Mouse (Mus musculus) intestine, embryonic 14.5 days (tissue): Measurements from ENCODE around the gene Rprd1b. TPM values are rescaled to one million over a fixed set of nuclear protein-coding genes. Genes with fewer than 3 reads are reported as not detected.

Experiments
- ATAC-seq: fragments of 200-750 bp; cut with Nextera tagmentation; replicated peaks from 2 replicates; pipeline ENCODE4 v1.8.0; 2017; ENCODE audit warnings: low read depth, moderate number of reproducible peaks, moderate TSS enrichment, moderate library complexity; ENCODE audit not compliant: low FRiP score, low TSS enrichment
- DNase-seq: peaks from one replicate; pipeline ENCODE4 v3.0.0-alpha.2; 2018; ENCODE audit warnings: low spot score
- H3K27ac ChIP-seq: fragments of 300-500 bp; sonication (generic); 2 replicates; pipeline ENCODE4 v1.5.1; 2014; ENCODE audit warnings: low read depth, mild to moderate bottlenecking, control low read depth
- H3K27me3 ChIP-seq: fragments of 300-500 bp; sonication (generic); replicated peaks from 2 replicates; pipeline ENCODE4 v1.6.1; 2014; ENCODE audit warnings: low read length, control low read depth; ENCODE audit not compliant: control insufficient read depth, insufficient read depth
- H3K36me3 ChIP-seq: fragments of 300-500 bp; sonication (generic); 2 replicates; pipeline ENCODE4 v1.6.1; 2014; ENCODE audit warnings: low read length, control low read depth; ENCODE audit not compliant: control insufficient read depth, insufficient read depth
- H3K4me1 ChIP-seq: fragments of 300-500 bp; sonication (generic); replicated peaks from 2 replicates; pipeline ENCODE4 v1.6.1; 2014; ENCODE audit warnings: low read length, control low read depth, mixed read lengths; ENCODE audit not compliant: control insufficient read depth, insufficient read depth
- H3K4me2 ChIP-seq: fragments of 300-500 bp; sonication (generic); 2 replicates; pipeline ENCODE4 v1.6.1; 2014; ENCODE audit warnings: low read length
- H3K4me3 ChIP-seq: fragments of 300-500 bp; sonication (generic); 2 replicates; pipeline ENCODE4 v1.5.1; 2014; ENCODE audit warnings: low read depth, low read length, control low read depth, mixed read lengths
- H3K9ac ChIP-seq: fragments of 300-500 bp; sonication (generic); 2 replicates; pipeline ENCODE4 v1.6.1; 2014; ENCODE audit warnings: mild to moderate bottlenecking, low read length
- H3K9me3 ChIP-seq: fragments of 300-500 bp; sonication (generic); 2 replicates; pipeline ENCODE4 v1.6.1; 2016; ENCODE audit warnings: low read length, control low read depth; ENCODE audit not compliant: control insufficient read depth
- WGBS: fragments of 180-500 bp; shearing (Covaris S2); extraction: QIAGEN DNeasy Blood & Tissue Kit; methylation state at CpG from one replicate; pipeline ENCODE4 v1.1.7; 2014; 5-methylcytosine and 5-hydroxymethylcytosine counted together
- polyA plus RNA-seq: library from polyadenylated mRNA; unstranded; fragments of >200 nt; fragmentation: Nextera tagmentation; extraction: Ambion mirVana; gene quantifications from 2 replicates; pipeline ENCODE4 v1.2.1, GENCODE M21; 2014

Rprd1b gene
- polyA plus RNA-seq, 1 experiment from 2014 or later, result 44.6 TPM

- Histone ChIP-seq H3K36me3 (peaks cover 46% of the 10 kb centered on the region), H3K9ac (no peak overlapping the region), H3K9me3 (no peaks in the 10 kb centered on the region), H3K4me1 (peaks cover 11% of the 10 kb centered on the region; the same call in 1 of the 2 replicates), H3K27me3 (no peaks in the 10 kb centered on the region), H3K4me3 (no peak overlapping the region), H3K4me2 (no peak overlapping the region), H3K27ac (no peak overlapping the region)
- DNase-seq (no peak), ATAC-seq (no peak)
- 54% methylated on average over 2 of the region's 2 CpGs for WGBS
Measured at GRCm38 (mm10) chr2:158077981-158078380, 49.7 kb downstream of the Rprd1b start.

DNA sequence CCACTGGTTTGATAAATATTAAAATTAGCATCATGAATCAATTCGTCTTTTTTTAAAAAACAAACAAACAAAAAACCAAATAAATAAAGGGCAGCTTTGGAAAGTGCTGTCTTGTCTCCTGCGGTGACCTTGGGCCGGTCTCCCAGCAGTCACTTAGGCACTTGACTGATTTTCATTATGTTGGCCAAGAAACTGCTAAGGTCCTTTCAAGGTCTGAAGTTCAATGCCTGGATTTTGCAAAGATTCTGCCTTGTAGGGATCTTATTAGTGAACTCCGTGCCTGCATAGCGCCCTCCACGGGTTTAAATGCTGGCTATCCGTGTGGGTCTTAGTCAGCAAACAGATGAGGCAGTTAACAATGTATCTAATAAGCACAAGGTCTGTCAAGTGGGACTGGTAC lies 50.7 kb downstream of the Rprd1b start:
- ATAC-seq, result no peak
- peaks cover 39% of the 10 kb centered on the region for H3K36me3 ChIP-seq
- H3K4me1 ChIP-seq, result peaks cover 11% of the 10 kb centered on the region; the same call in 1 of the 2 replicates
- H3K4me2 ChIP-seq, result no peak overlapping the region
- H3K4me3 ChIP-seq, result no peak overlapping the region
- 83% methylated on average over 7 of the region's 7 CpGs for WGBS
- no peaks in the 10 kb centered on the region for H3K27me3 ChIP-seq
- H3K27ac ChIP-seq, result no peak overlapping the region
- H3K9ac ChIP-seq, result no peak overlapping the region
- DNase-seq, result no peak
- H3K9me3 ChIP-seq, result no peaks in the 10 kb centered on the region

DNA sequence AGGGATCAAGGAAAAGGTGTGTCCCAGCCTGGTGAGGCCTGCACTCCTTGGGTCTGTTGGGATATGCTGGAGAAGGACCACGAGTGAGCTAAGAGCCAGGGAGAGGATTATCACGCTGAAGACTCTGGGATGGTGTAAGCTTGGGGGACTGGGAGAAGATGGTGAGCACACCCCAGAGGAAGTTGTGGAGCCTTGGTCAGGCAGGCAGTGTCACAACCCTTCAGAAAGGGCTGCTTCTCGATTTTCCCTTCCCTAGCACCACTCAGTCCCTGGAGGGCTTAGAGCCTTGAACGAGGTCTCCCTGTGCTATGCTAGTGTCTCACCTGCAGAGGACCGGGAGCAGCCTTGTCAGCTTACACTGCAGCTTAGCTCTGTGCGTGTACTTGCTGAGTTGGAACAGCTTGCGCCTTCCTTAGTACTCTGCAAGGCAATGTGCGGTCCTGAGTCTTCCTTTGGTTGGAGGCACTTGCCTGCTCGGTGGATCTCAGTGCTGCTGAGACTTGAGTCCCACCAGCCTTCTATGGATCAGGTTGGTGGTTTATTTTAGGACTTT lies 51.6 kb downstream of the Rprd1b start:
- H3K4me2 ChIP-seq, result no peak overlapping the region
- no peaks in the 10 kb centered on the region for H3K9me3 ChIP-seq
- peaks cover 11% of the 10 kb centered on the region; the same call in 1 of the 2 replicates for H3K4me1 ChIP-seq
- 44% methylated on average over 9 of the region's 9 CpGs for WGBS
- DNase-seq (no peak), ATAC-seq (peak; percentile 28; the same call in 1 of the 2 replicates)
- no peak overlapping the region for H3K9ac ChIP-seq
- peaks cover 30% of the 10 kb centered on the region for H3K36me3 ChIP-seq
- peak overlapping the region; percentile 22 for H3K27ac ChIP-seq
- H3K27me3 ChIP-seq, result no peaks in the 10 kb centered on the region
- H3K4me3 ChIP-seq, result no peak overlapping the region

GRCm38 (mm10) chr2:158080622-158081241 lies 52.4 kb downstream of the Rprd1b start:
- H3K27ac ChIP-seq, result peak overlapping the region; percentile 47
- H3K4me3 ChIP-seq, result no peak overlapping the region
- no peak overlapping the region for H3K4me2 ChIP-seq
- no peaks in the 10 kb centered on the region for H3K9me3 ChIP-seq
- DNase-seq (no peak), ATAC-seq (peak; percentile 73; the same call in 1 of the 2 replicates)
- no peaks in the 10 kb centered on the region for H3K27me3 ChIP-seq
- peaks cover 11% of the 10 kb centered on the region; the same call in 1 of the 2 replicates for H3K4me1 ChIP-seq
- 63% methylated on average over 9 of the region's 9 CpGs for WGBS
- peaks cover 22% of the 10 kb centered on the region for H3K36me3 ChIP-seq
- H3K9ac ChIP-seq, result no peak overlapping the region

DNA sequence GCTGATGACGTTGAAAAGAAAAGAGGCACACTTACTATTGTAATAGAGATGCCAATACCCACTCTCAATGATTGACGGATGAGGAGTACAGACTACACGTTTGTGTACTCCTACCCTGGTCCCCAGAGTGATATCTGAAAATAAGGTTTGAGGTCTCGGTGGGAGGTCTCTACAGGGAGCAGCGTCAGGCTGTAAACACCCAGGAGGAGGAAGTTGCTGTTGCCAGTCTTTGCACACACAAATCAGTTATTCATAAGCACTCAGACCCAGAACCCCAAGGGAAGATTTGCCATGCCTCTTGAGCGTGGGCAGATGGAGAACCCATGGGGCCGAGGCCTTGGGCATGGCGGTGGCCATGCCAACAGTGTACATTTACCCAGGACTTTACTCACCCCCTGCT lies 56.2 kb downstream of the Rprd1b start:
- H3K9me3 ChIP-seq, result no peaks in the 10 kb centered on the region
- no peak overlapping the region for H3K4me2 ChIP-seq
- ATAC-seq (no peak), DNase-seq (no peak)
- no peaks in the 10 kb centered on the region for H3K36me3 ChIP-seq
- peaks cover 11% of the 10 kb centered on the region; the same call in 1 of the 2 replicates for H3K4me1 ChIP-seq
- H3K27ac ChIP-seq, result no peak overlapping the region
- WGBS, result 67% methylated on average over 8 of the region's 8 CpGs
- no peaks in the 10 kb centered on the region for H3K27me3 ChIP-seq
- no peak overlapping the region for H3K4me3 ChIP-seq
- H3K9ac ChIP-seq, result no peak overlapping the region

- Histone ChIP-seq H3K27me3 (no peaks in the 10 kb centered on the region), H3K27ac (no peak overlapping the region), H3K4me2 (no peak overlapping the region), H3K4me3 (no peak overlapping the region), H3K9me3 (no peaks in the 10 kb centered on the region), H3K4me1 (peaks cover 29% of the 10 kb centered on the region), H3K9ac (no peak overlapping the region), H3K36me3 (no peaks in the 10 kb centered on the region)
- WGBS, result 87% methylated on average over 4 of the region's 4 CpGs
- DNase-seq (no peak), ATAC-seq (no peak)
Measured at GRCm38 (mm10) chr2:158090096-158090495, 61.8 kb downstream of the Rprd1b start.

DNA sequence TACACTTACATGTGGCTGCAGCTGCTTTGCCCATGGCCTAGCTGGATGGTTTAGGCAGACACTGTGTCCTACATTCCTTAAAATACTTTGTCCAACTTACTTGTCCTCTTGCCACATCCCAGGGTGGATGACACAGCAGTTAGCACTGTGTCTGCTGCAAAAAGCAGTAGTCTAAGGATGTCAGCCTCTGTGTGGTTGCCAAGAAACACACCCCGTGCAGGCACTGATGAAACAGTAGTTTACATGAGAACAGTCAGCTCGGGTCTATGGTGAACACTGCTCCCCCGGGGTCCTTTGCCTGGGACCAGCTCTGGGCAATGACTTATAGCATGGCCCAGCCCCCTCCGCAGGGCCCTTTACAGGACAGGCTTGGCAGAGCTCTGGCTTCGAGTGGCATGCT lies 65.0 kb downstream of the Rprd1b start:
- DNase-seq, result no peak
- Histone ChIP-seq H3K9me3 (no peaks in the 10 kb centered on the region), H3K27me3 (no peaks in the 10 kb centered on the region), H3K27ac (peak overlapping the region; percentile 64; the same call in 1 of the 2 replicates), H3K4me3 (no peak overlapping the region), H3K4me1 (peaks cover 34% of the 10 kb centered on the region), H3K9ac (no peak overlapping the region), H3K36me3 (no peaks in the 10 kb centered on the region), H3K4me2 (no peak overlapping the region)
- no peak for ATAC-seq
- 42% methylated on average over 5 of the region's 5 CpGs for WGBS

DNA sequence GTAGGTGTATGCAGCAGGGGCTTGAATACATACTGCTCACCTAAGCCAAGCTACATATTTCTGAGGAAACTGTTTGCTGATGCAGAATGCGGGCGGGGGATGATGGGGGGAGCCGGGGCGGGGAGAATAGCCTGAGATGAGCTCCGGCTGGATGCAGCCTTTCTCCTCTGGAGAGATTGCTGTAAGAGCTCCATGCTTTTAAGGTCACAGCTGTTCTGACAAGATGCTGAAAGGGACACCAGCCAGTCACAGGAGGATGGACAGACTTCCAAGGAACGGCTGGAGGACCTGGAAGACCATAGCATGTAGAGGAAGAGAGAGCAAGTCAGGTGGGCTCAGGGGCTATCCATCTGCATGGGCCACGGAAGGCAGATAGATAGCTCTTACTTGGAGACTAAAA lies 66.0 kb downstream of the Rprd1b start:
- no peak overlapping the region for H3K9ac ChIP-seq
- no peak overlapping the region for H3K4me3 ChIP-seq
- H3K36me3 ChIP-seq, result no peaks in the 10 kb centered on the region
- H3K27me3 ChIP-seq, result no peaks in the 10 kb centered on the region
- no peak overlapping the region for H3K4me2 ChIP-seq
- H3K9me3 ChIP-seq, result no peaks in the 10 kb centered on the region
- DNase-seq (peak; percentile 62), ATAC-seq (no peak)
- H3K27ac ChIP-seq, result peak overlapping the region; percentile 64
- H3K4me1 ChIP-seq, result peaks cover 34% of the 10 kb centered on the region
- WGBS, result 43% methylated on average over 7 of the region's 7 CpGs

GRCm38 (mm10) chr2:158094846-158095245 lies 66.5 kb downstream of the Rprd1b start:
- peak overlapping the region; percentile 64 for H3K27ac ChIP-seq
- H3K36me3 ChIP-seq, result no peaks in the 10 kb centered on the region
- H3K27me3 ChIP-seq, result no peaks in the 10 kb centered on the region
- no peak overlapping the region for H3K4me3 ChIP-seq
- H3K4me1 ChIP-seq, result peaks cover 40% of the 10 kb centered on the region
- no peak overlapping the region for H3K4me2 ChIP-seq
- H3K9me3 ChIP-seq, result no peaks in the 10 kb centered on the region
- DNase-seq (no peak), ATAC-seq (no peak)
- no peak overlapping the region for H3K9ac ChIP-seq
- WGBS, result 55% methylated on average over 5 of the region's 5 CpGs
